Mouse (Mus musculus) lung, embryonic 16.5 days (tissue): ENCODE results near the gene Zfp84. TPM values are rescaled to one million over a fixed set of nuclear protein-coding genes. Genes with fewer than 3 reads are reported as not detected.

Experiments
- ATAC-seq: fragments of 200-750 bp; cut with Nextera tagmentation; 2 replicates; pipeline ENCODE4 v1.8.0; 2017; ENCODE audit warnings: low read depth, mild to moderate bottlenecking, moderate library complexity
- H3K27ac ChIP-seq: fragments of 300-500 bp; sonication (generic); 2 replicates; pipeline ENCODE4 v1.5.1; 2014; ENCODE audit warnings: mild to moderate bottlenecking, control low read depth, low read length
- H3K27me3 ChIP-seq: fragments of 300-500 bp; sonication (generic); 2 replicates; pipeline ENCODE4 v1.6.1; 2014; ENCODE audit warnings: low read depth, low read length, mixed read lengths; ENCODE audit not compliant: control insufficient read depth, insufficient read depth
- H3K36me3 ChIP-seq: fragments of 300-500 bp; sonication (generic); 2 replicates; pipeline ENCODE4 v1.6.1; 2014; ENCODE audit warnings: low read length; ENCODE audit not compliant: control insufficient read depth, insufficient read depth
- H3K4me1 ChIP-seq: fragments of 300-500 bp; sonication (generic); replicated peaks from 2 replicates; pipeline ENCODE4 v1.6.1; 2014; ENCODE audit warnings: low read length, mixed read lengths; ENCODE audit not compliant: control insufficient read depth, insufficient read depth
- H3K4me2 ChIP-seq: fragments of 300-500 bp; sonication (generic); 2 replicates; pipeline ENCODE4 v1.6.1; 2014; ENCODE audit warnings: low read depth, low read length, control low read depth
- H3K4me3 ChIP-seq: fragments of 300-500 bp; sonication (generic); 2 replicates; pipeline ENCODE4 v1.5.1; 2014; ENCODE audit warnings: mild to moderate bottlenecking, low read length, control low read depth
- H3K9ac ChIP-seq: fragments of 300-500 bp; sonication (generic); 2 replicates; pipeline ENCODE4 v1.6.1; 2014; ENCODE audit warnings: low read length, control low read depth
- H3K9me3 ChIP-seq: fragments of 300-500 bp; sonication (generic); 2 replicates; pipeline ENCODE4 v1.6.1; 2016; ENCODE audit warnings: low read length; ENCODE audit not compliant: control insufficient read depth
- WGBS: fragments of 180-500 bp; shearing (Covaris S2); extraction: QIAGEN DNeasy Blood & Tissue Kit; methylation state at CpG from one replicate; pipeline ENCODE4 v1.1.7; 2014; 5-methylcytosine and 5-hydroxymethylcytosine counted together
- polyA plus RNA-seq: library from polyadenylated mRNA; unstranded; fragments of >200 nt; fragmentation: Nextera tagmentation; extraction: Ambion mirVana; gene quantifications from 2 replicates; pipeline ENCODE4 v1.2.1, GENCODE M21; 2015

Zfp84 gene
- polyA plus RNA-seq, 1 experiment from 2014 or later: 12.8 TPM

GRCm38 (mm10) chr7:29773503-29773902 is 5.2 kb downstream of the Zfp84 start:
- Histone ChIP-seq H3K4me3 (no peak overlapping the region), H3K27ac (no peak overlapping the region), H3K27me3 (no peaks in the 10 kb centered on the region), H3K9ac (no peak overlapping the region), H3K4me2 (no peak overlapping the region), H3K4me1 (peaks cover 5% of the 10 kb centered on the region), H3K36me3 (peaks cover 46% of the 10 kb centered on the region), H3K9me3 (peaks cover 2% of the 10 kb centered on the region; the same call in 1 of the 2 replicates)
- WGBS: 91% methylated on average over 7 of the region's 7 CpGs
- ATAC-seq: no peak

DNA sequence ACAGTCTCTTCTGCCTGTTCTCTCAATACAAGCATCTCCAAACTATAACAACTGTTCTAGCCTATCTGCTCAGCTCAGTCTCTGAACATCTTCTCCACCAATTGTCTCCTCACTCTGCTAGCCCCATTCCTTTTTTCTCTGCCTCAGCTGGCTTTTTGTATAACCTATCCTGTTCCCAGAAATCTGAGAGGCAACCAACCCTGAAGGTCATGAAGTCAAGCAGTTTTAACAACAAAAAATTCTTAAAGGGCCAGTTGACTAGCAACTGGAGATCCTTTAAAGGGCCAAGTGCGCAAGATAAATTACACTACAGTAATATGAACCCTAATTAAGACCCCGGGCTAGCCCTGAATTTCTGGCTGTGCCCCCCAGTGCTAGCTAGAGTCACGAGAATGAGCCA is 6.0 kb downstream of the Zfp84 start:
- Histone ChIP-seq H3K36me3 (peaks cover 49% of the 10 kb centered on the region), H3K4me2 (no peak overlapping the region), H3K4me1 (peaks cover 3% of the 10 kb centered on the region), H3K9me3 (peaks cover 2% of the 10 kb centered on the region; the same call in 1 of the 2 replicates), H3K4me3 (no peak overlapping the region), H3K27me3 (no peaks in the 10 kb centered on the region), H3K9ac (no peak overlapping the region), H3K27ac (no peak overlapping the region)
- 92% methylated on average over 3 of the region's 3 CpGs for WGBS
- no peak for ATAC-seq

- no peaks in the 10 kb centered on the region for H3K27me3 ChIP-seq
- WGBS: 95% methylated on average over 19 of the region's 19 CpGs
- H3K9ac ChIP-seq: no peak overlapping the region
- H3K4me1 ChIP-seq: no peaks in the 10 kb centered on the region
- H3K4me2 ChIP-seq: no peak overlapping the region
- no peak for ATAC-seq
- H3K4me3 ChIP-seq: no peak overlapping the region
- H3K36me3 ChIP-seq: peaks cover 49% of the 10 kb centered on the region
- peaks cover 2% of the 10 kb centered on the region; the same call in 1 of the 2 replicates for H3K9me3 ChIP-seq
- no peak overlapping the region for H3K27ac ChIP-seq
These were observed 8.2 kb downstream of the Zfp84 start for GRCm38 (mm10) chr7:29776568-29776967.

DNA sequence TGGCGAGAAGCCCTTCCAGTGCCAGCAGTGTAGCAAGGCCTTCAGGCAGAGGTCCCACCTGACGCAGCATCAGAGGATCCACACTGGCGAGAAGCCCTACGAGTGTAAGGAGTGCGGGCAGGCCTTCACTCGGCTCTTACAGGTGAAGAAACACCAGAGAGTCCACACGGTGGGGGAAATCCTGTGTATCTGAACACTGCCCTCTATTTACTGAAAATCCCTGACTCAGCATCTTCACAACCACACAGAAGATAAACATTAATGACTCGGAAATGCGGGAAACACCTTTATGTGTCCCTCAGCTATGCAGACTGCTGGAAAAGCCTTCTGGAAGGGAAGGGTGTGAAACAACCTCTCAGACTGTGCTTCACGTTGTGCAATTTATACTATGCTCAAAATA is 9.0 kb downstream of the Zfp84 start:
- no peak overlapping the region for H3K4me3 ChIP-seq
- no peaks in the 10 kb centered on the region for H3K4me1 ChIP-seq
- H3K9me3 ChIP-seq: peaks cover 2% of the 10 kb centered on the region; the same call in 1 of the 2 replicates
- H3K36me3 ChIP-seq: peaks cover 42% of the 10 kb centered on the region
- ATAC-seq: no peak
- H3K4me2 ChIP-seq: no peak overlapping the region
- 91% methylated on average over 10 of the region's 10 CpGs for WGBS
- H3K27ac ChIP-seq: no peak overlapping the region
- H3K27me3 ChIP-seq: no peaks in the 10 kb centered on the region
- H3K9ac ChIP-seq: no peak overlapping the region

DNA sequence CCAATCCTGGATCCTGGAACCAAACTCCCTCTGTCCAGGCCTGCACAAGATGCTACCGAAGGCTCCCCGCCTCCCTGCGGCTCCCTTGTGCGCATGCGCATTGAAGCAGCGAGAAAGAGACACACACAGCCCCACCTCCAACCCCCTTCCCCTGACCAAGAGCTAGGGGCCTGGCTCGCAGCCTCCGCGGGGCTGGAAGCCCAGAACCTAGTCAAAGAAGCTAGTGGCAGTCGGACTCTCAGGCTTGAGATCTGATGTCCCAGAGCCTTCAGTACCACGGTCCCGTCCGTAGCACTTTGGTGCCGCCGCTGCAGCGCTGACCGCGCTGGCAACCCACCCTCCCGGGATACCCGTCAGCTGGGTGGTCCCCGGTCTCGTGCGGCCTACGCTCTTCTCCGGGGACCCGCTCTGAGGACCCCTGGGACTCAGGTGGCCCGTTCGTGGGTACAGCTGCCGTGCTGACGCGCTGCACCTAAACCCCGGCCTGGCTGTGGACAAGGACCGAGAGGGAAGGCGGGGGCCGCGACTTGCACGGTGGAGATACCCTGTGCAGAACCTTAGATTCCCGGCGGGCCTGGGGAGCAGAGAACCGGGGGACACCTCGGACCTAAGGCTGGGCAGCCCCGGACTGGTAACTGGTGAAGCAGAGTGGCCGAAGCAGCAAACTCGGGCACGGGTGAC is 15.7 kb downstream of the Zfp84 start, which contains the start of gene Zfp30:
Gene Zfp30 (plus strand): TSS at position 128 of the 681 bp plus-strand sequence.
- Histone ChIP-seq H3K27ac (peak within 1 kb of the TSS; percentile 82), H3K9me3 (no peaks in the 10 kb centered on the region), H3K4me2 (peak within 1 kb of the TSS; percentile 82), H3K4me1 (peaks cover 11% of the 10 kb centered on the region), H3K36me3 (peaks cover 6% of the 10 kb centered on the region; the same call in 1 of the 2 replicates), H3K4me3 (peak within 1 kb of the TSS; percentile 68), H3K9ac (peak within 1 kb of the TSS; percentile 90), H3K27me3 (no peaks in the 10 kb centered on the region)
- under 1% methylated on average over 45 of the region's 45 CpGs for WGBS
- ATAC-seq: peak; percentile 99

- ATAC-seq: no peak
- 40% methylated on average over 8 of the region's 8 CpGs for WGBS
- peaks cover 14% of the 10 kb centered on the region for H3K36me3 ChIP-seq
- peak overlapping the region; percentile 68 for H3K4me3 ChIP-seq
- no peaks in the 10 kb centered on the region for H3K27me3 ChIP-seq
- H3K4me1 ChIP-seq: peaks cover 11% of the 10 kb centered on the region
- H3K4me2 ChIP-seq: peak overlapping the region; percentile 82
- H3K9me3 ChIP-seq: no peaks in the 10 kb centered on the region
- H3K9ac ChIP-seq: peak overlapping the region; percentile 45
- H3K27ac ChIP-seq: no peak overlapping the region
These were observed 16.7 kb downstream of the Zfp84 start for GRCm38 (mm10) chr7:29785023-29785422.

GRCm38 (mm10) chr7:29785888-29786287 is 17.5 kb downstream of the Zfp84 start:
- no peaks in the 10 kb centered on the region for H3K9me3 ChIP-seq
- H3K4me2 ChIP-seq: peak overlapping the region; percentile 82
- peaks cover 11% of the 10 kb centered on the region for H3K4me1 ChIP-seq
- ATAC-seq: no peak
- 67% methylated on average over 5 of the region's 5 CpGs for WGBS
- no peaks in the 10 kb centered on the region for H3K27me3 ChIP-seq
- H3K4me3 ChIP-seq: peak overlapping the region; percentile 68
- peaks cover 17% of the 10 kb centered on the region for H3K36me3 ChIP-seq
- H3K27ac ChIP-seq: no peak overlapping the region
- H3K9ac ChIP-seq: peak overlapping the region; percentile 45

DNA sequence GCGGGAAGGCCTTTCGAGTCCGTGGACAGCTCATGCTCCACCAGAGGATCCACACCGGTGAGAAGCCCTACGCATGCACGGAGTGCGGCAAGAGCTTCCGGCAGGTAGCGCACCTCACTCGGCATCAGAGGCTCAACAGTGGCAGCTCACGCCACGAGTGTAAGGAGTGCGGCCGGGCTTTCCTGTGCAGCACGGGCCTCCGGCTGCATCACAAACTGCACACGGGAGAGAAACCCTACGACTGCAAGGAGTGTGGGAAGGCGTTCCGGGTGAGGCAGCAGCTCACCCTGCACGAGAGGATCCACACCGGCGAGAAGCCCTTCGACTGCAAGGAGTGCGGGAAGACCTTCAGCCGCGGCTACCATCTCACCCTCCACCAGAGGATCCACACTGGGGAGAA is 24.6 kb downstream of the Zfp84 start:
- Histone ChIP-seq H3K9ac (no peak overlapping the region; the same call in 1 of the 2 replicates), H3K4me2 (no peak overlapping the region), H3K9me3 (peaks cover 11% of the 10 kb centered on the region), H3K4me1 (no peaks in the 10 kb centered on the region), H3K27ac (no peak overlapping the region), H3K27me3 (no peaks in the 10 kb centered on the region), H3K36me3 (peaks cover 41% of the 10 kb centered on the region), H3K4me3 (no peak overlapping the region)
- ATAC-seq: no peak
- 38% methylated on average over 27 of the region's 27 CpGs for WGBS

DNA sequence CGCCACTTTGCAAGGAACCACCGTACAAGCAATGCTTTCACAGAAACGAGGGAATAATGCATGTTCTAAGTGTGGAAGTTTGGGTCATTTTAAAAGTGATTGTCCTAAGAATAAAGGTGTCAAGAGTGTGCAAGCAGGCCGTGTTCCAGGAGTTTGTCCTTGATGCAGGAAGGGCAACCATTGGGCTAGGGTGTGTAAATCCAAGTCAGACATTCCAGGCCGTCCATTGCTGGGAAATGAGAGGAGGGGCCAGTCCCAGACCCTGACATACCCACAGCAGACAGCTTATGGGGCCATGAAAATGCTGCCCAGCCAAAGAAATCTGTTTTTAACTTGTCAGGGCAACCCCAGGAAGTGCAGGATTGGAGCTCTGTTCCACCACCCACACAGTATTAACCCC is 38.7 kb downstream of the Zfp84 start:
- H3K27ac ChIP-seq: no peak overlapping the region
- no peaks in the 10 kb centered on the region for H3K4me1 ChIP-seq
- no peak overlapping the region for H3K9ac ChIP-seq
- no peak overlapping the region for H3K4me3 ChIP-seq
- no peak for ATAC-seq
- H3K27me3 ChIP-seq: no peaks in the 10 kb centered on the region
- no peaks in the 10 kb centered on the region; the same call in 1 of the 2 replicates for H3K9me3 ChIP-seq
- H3K4me2 ChIP-seq: no peak overlapping the region
- no peaks in the 10 kb centered on the region for H3K36me3 ChIP-seq
- WGBS: 77% methylated on average over 5 of the region's 5 CpGs
